Mouse (Mus musculus) embryo, embryonic 10 days (tissue): ENCODE measurements at regions not wholly inside any gene's neighbourhood (a gene's known extent, or its start where the extent isn't known, plus 50 kb on each side); places are given as distances from the start of the nearest gene placed in this dataset.

Source experiments
- DNase-seq: peaks from one replicate; pipeline ENCODE4 v3.0.0-alpha.2; 2015; ENCODE audit warnings: low spot score

- no peak for DNase-seq
Observed at GRCm38 (mm10) chr2:47424910-47425309, 1389.0 kb upstream of the Acvr2a start.

GRCm38 (mm10) chr2:47429843-47430242, 1384.1 kb upstream of the Acvr2a start:
- no peak for DNase-seq

GRCm38 (mm10) chr2:47466043-47466442, 1347.9 kb upstream of the Acvr2a start:
- DNase-seq = peak; percentile 33

- peak; percentile 76 for DNase-seq
Observed at GRCm38 (mm10) chr2:47491874-47492539, 1321.9 kb upstream of the Acvr2a start.
